Mouse (Mus musculus) embryonic facial prominence, embryonic 10.5 days (tissue): ENCODE measurements around the gene Stk33. TPM values are rescaled to one million over a fixed set of nuclear protein-coding genes. Genes with fewer than 3 reads are reported as not detected.

ENCODE experiments used
- DNase-seq: peaks from one replicate; pipeline ENCODE4 v3.0.0-alpha.2; 2017; ENCODE audit warnings: low spot score
- H3K27ac ChIP-seq: fragments of 300-500 bp; sonication (generic); replicated peaks from 2 replicates; pipeline ENCODE4 v1.5.1; 2016; ENCODE audit warnings: mild to moderate bottlenecking
- H3K27me3 ChIP-seq: fragments of 300-500 bp; sonication (generic); replicated peaks from 2 replicates; pipeline ENCODE4 v1.6.1; 2016; ENCODE audit warnings: low read depth, mild to moderate bottlenecking; ENCODE audit not compliant: poor library complexity, severe bottlenecking
- H3K36me3 ChIP-seq: fragments of 300-500 bp; sonication (generic); replicated peaks from 2 replicates; pipeline ENCODE4 v1.6.1; 2016; ENCODE audit warnings: mild to moderate bottlenecking, moderate library complexity
- H3K4me1 ChIP-seq: fragments of 300-500 bp; sonication (generic); 2 replicates; pipeline ENCODE4 v1.6.1; 2016
- H3K4me3 ChIP-seq: fragments of 300-500 bp; sonication (generic); 2 replicates; pipeline ENCODE4 v1.5.1; 2016; ENCODE audit warnings: mild to moderate bottlenecking, moderate library complexity
- H3K9me3 ChIP-seq: fragments of 300-500 bp; sonication (generic); 2 replicates; pipeline ENCODE4 v1.6.1; 2016; ENCODE audit warnings: mild to moderate bottlenecking
- WGBS: fragments of 180-500 bp; shearing (Covaris S2); methylation state at CpG from one replicate; pipeline ENCODE4 v1.1.7; 2016; 5-methylcytosine and 5-hydroxymethylcytosine counted together
- polyA plus RNA-seq: library from polyadenylated mRNA; unstranded; fragments of >200 nt; fragmentation: Nextera tagmentation; extraction: Ambion mirVana; gene quantifications from 2 replicates; pipeline ENCODE4 v1.2.1, GENCODE M21; 2016

Stk33 gene
- polyA plus RNA-seq, 1 experiment from 2014 or later = 2.3 TPM

- H3K4me1 ChIP-seq = no peaks in the 10 kb centered on the region
- H3K27ac ChIP-seq = no peak overlapping the region
- no peaks in the 10 kb centered on the region for H3K27me3 ChIP-seq
- WGBS = 76% methylated on average over 4 of the region's 4 CpGs
- no peak for DNase-seq
- H3K9me3 ChIP-seq = no peaks in the 10 kb centered on the region
- no peak overlapping the region for H3K4me3 ChIP-seq
- no peaks in the 10 kb centered on the region for H3K36me3 ChIP-seq
These were observed 112.1 kb downstream of the Stk33 start for GRCm38 (mm10) chr7:109326813-109327212.

GRCm38 (mm10) chr7:109325731-109326130 lies 113.2 kb downstream of the Stk33 start:
- DNase-seq = no peak
- 88% methylated on average over 3 of the region's 3 CpGs for WGBS
- H3K9me3 ChIP-seq = no peaks in the 10 kb centered on the region
- no peaks in the 10 kb centered on the region for H3K27me3 ChIP-seq
- no peak overlapping the region for H3K27ac ChIP-seq
- H3K4me1 ChIP-seq = no peaks in the 10 kb centered on the region
- no peaks in the 10 kb centered on the region for H3K36me3 ChIP-seq
- no peak overlapping the region for H3K4me3 ChIP-seq

DNA sequence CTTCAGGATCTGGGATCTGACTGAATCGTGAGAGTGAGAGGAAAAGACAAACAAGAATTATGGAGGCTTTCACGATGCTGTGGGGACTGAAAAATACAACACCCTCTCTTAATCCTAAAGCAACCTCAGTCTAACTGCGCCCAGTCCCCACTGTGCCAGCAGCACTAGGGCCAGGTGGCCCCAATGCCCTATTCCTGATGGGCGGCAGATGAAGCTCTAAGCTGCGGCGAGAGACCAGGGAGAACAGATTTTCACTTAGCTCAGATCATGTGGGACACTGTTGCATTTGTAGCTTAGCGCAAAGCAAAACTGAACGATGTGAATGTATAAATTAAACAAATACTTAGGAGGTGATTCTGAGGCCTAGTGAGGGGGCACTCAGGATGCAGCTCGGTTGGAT lies 113.7 kb downstream of the Stk33 start:
- H3K27ac ChIP-seq = no peak overlapping the region
- 84% methylated on average over 9 of the region's 9 CpGs for WGBS
- no peak overlapping the region for H3K4me3 ChIP-seq
- no peaks in the 10 kb centered on the region for H3K4me1 ChIP-seq
- no peaks in the 10 kb centered on the region for H3K9me3 ChIP-seq
- H3K27me3 ChIP-seq = no peaks in the 10 kb centered on the region
- DNase-seq = no peak
- no peaks in the 10 kb centered on the region for H3K36me3 ChIP-seq

DNA sequence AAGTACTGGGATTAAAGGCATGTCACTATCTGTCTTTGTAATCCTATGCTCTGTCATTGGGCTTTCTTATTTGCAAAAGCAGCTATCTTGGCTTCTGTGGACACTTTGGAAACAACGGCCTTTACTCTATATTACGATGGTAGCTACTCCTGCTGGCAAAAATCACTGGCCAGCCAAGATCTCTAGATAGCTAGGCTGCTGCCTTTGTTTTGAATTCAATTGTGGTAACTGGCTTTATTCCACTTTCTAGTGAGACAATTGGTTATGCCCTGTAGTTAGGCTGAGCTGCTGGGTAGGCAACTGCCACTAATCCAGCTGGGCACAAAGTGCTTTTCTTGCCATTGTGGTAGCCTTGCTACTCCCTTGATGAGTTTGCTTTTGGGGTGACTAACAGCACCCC lies 129.4 kb downstream of the Stk33 start:
- no peaks in the 10 kb centered on the region for H3K36me3 ChIP-seq
- H3K4me1 ChIP-seq = no peaks in the 10 kb centered on the region
- H3K27ac ChIP-seq = no peak overlapping the region
- H3K27me3 ChIP-seq = no peaks in the 10 kb centered on the region
- no peaks in the 10 kb centered on the region for H3K9me3 ChIP-seq
- H3K4me3 ChIP-seq = no peak overlapping the region
- DNase-seq = no peak
- WGBS = 90% methylated on average over 2 of the region's 2 CpGs

DNA sequence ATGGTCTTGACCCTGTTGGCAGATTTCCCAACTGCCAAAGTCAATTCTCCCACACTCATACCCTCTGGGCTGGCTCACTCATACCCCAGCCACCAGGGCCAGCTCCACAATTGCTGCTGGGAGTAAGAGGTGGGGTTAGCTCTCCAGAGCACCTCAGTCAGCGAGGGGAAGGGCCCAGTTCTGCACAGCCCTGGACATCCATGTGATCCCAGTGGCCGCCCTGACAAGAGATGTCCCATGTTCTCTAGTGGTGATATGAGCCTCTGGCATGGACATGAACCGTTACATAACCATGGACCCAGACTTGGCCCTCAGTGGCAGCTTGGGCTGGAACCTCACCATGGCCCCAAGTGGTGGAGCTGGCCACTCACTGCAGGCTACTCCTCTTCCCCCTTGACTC lies 143.1 kb downstream of the Stk33 start:
- Histone ChIP-seq H3K36me3 (no peaks in the 10 kb centered on the region), H3K27me3 (no peaks in the 10 kb centered on the region), H3K4me3 (no peak overlapping the region), H3K4me1 (no peaks in the 10 kb centered on the region), H3K9me3 (no peaks in the 10 kb centered on the region), H3K27ac (no peak overlapping the region)
- 87% methylated on average over 3 of the region's 3 CpGs for WGBS
- no peak for DNase-seq

DNA sequence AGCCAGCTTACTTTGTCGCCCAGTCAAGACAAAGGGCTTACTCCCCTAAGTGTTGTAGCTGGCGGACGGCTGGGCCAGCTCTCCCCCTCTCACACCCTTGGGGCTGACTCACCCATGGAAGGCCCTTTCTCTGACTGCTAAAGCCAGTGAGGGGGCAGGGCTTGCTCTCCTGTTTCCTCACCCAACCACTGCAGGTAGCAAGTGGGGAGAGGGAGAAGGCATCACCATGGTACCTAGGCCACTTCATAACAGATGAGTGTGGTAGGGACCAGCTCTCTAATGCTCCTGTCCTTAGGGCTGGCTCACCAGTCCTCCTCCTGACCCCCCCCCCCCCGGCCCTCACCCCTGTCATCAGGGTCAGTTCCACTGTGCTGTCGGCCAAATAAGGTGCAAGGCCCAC lies 143.5 kb downstream of the Stk33 start:
- H3K9me3 ChIP-seq = no peaks in the 10 kb centered on the region
- no peaks in the 10 kb centered on the region for H3K36me3 ChIP-seq
- H3K27ac ChIP-seq = no peak overlapping the region
- WGBS = 72% methylated on average over 5 of the region's 5 CpGs
- no peak overlapping the region for H3K4me3 ChIP-seq
- H3K4me1 ChIP-seq = no peaks in the 10 kb centered on the region
- H3K27me3 ChIP-seq = no peaks in the 10 kb centered on the region
- no peak for DNase-seq

- Histone ChIP-seq H3K36me3 (no peaks in the 10 kb centered on the region), H3K27ac (no peak overlapping the region), H3K4me1 (no peaks in the 10 kb centered on the region), H3K4me3 (no peak overlapping the region), H3K9me3 (no peaks in the 10 kb centered on the region), H3K27me3 (no peaks in the 10 kb centered on the region)
- 23% methylated on average over 2 of the region's 2 CpGs for whole genome bisulfite sequencing
- DNase-seq = no peak
These were observed 148.4 kb downstream of the Stk33 start for GRCm38 (mm10) chr7:109290501-109290900.

- Histone ChIP-seq H3K4me1 (no peaks in the 10 kb centered on the region), H3K27ac (no peak overlapping the region), H3K27me3 (no peaks in the 10 kb centered on the region), H3K4me3 (no peak overlapping the region), H3K9me3 (no peaks in the 10 kb centered on the region), H3K36me3 (no peaks in the 10 kb centered on the region)
- no peak for DNase-seq
- WGBS = 79% methylated on average over 6 of the region's 6 CpGs
These were observed 149.8 kb downstream of the Stk33 start for GRCm38 (mm10) chr7:109289106-109289505.

GRCm38 (mm10) chr7:109282106-109282505 lies 156.8 kb downstream of the Stk33 start:
- WGBS = 90% methylated on average over 4 of the region's 4 CpGs

DNA sequence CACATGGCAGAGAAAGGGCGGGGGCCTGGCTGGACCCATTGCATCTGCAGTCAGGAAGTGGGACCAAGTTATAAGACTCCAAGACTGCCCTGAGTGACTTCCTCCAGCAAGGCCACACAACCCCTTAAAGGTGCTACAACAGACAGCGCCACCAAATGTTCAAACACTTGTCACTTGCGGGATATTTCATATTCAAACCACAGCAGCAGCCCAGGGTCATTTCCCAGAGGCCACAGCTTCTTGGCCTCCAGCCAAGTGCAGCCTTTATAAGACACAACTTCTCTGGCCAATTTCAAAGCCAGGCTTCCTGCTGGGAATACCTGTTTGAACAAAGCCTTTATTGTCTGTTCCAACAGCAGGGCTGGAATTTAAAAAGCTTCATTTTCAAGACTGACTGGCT lies 162.3 kb downstream of the Stk33 start:
- no peaks in the 10 kb centered on the region for H3K36me3 ChIP-seq
- no peaks in the 10 kb centered on the region for H3K9me3 ChIP-seq
- no peak overlapping the region for H3K4me3 ChIP-seq
- 78% methylated on average over 3 of the region's 3 CpGs for WGBS
- H3K4me1 ChIP-seq = peaks cover 25% of the 10 kb centered on the region
- no peak overlapping the region for H3K27ac ChIP-seq
- no peaks in the 10 kb centered on the region for H3K27me3 ChIP-seq
- peak; percentile 19 for DNase-seq

More at GRCm38 (mm10) chr7:109282106-109282505, 156.8 kb downstream of the Stk33 start:
- Histone ChIP-seq H3K27ac (no peak overlapping the region), H3K27me3 (no peaks in the 10 kb centered on the region), H3K4me1 (peaks cover 8% of the 10 kb centered on the region), H3K4me3 (no peak overlapping the region), H3K36me3 (no peaks in the 10 kb centered on the region), H3K9me3 (no peaks in the 10 kb centered on the region)
- no peak for DNase-seq

DNA sequence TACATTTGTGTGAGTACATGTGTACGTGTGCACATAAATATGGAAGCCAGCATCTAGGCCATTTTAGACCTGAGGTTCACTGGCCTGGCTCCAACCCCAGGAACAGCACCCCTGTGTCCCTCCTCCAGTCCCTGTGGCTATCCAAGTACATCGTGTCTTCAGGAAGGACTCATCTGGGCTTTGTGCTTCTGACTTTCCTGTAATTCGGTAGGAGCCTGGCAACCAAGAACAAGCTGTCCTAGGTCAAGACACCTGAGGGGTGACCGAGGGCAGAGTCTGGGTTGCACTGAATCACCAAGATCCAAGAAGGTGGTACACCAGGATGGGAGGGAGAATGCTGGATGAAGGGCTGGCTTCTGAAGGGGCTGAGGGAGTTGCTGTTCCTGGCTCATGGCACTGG lies 163.0 kb downstream of the Stk33 start:
- Histone ChIP-seq H3K4me3 (no peak overlapping the region), H3K27ac (no peak overlapping the region), H3K9me3 (no peaks in the 10 kb centered on the region), H3K36me3 (no peaks in the 10 kb centered on the region), H3K27me3 (no peaks in the 10 kb centered on the region), H3K4me1 (peaks cover 25% of the 10 kb centered on the region)
- 86% methylated on average over 4 of the region's 4 CpGs for WGBS
- no peak for DNase-seq

- Histone ChIP-seq H3K36me3 (no peaks in the 10 kb centered on the region), H3K27ac (no peak overlapping the region), H3K27me3 (no peaks in the 10 kb centered on the region), H3K9me3 (no peaks in the 10 kb centered on the region), H3K4me1 (peaks cover 20% of the 10 kb centered on the region), H3K4me3 (no peak overlapping the region)
- WGBS = 82% methylated on average over 3 of the region's 3 CpGs
- no peak for DNase-seq
These were observed 163.7 kb downstream of the Stk33 start for GRCm38 (mm10) chr7:109275151-109275550.

- Histone ChIP-seq H3K36me3 (no peaks in the 10 kb centered on the region), H3K27me3 (no peaks in the 10 kb centered on the region), H3K9me3 (no peaks in the 10 kb centered on the region), H3K4me3 (no peak overlapping the region), H3K4me1 (peaks cover 17% of the 10 kb centered on the region), H3K27ac (no peak overlapping the region)
- 62% methylated on average over 3 of the region's 3 CpGs for WGBS
- no peak for DNase-seq
These were observed 164.6 kb downstream of the Stk33 start for GRCm38 (mm10) chr7:109274289-109274688.

DNA sequence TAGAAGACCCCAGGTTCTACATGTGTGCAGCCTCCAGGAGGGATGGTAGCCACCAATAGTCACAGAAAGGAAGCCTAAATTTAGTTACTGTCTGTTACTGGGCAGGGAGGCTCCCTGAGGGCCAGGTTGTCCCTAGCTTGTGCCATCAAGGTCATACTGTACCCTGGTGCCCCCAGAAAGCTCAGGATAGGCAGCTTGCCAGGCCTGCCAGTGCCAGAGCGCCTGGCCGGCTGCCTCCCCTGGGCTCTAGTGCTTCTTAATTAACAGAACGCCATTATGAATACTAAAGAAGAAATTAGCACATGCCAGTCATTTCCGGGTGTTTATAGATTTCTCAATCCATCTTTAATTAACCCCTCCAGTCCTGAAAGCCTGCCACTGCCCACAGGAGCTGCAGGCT lies 169.8 kb downstream of the Stk33 start:
- Histone ChIP-seq H3K36me3 (no peaks in the 10 kb centered on the region), H3K27me3 (no peaks in the 10 kb centered on the region; the same call in 1 of the 2 replicates), H3K4me3 (no peak overlapping the region), H3K27ac (no peak overlapping the region), H3K4me1 (no peaks in the 10 kb centered on the region; the same call in 1 of the 2 replicates), H3K9me3 (no peaks in the 10 kb centered on the region)
- no peak for DNase-seq
- 89% methylated on average over 4 of the region's 4 CpGs for WGBS
